Mouse (Mus musculus) brown adipose tissue, adult 24 weeks (tissue): ENCODE results near the gene Bdh2. TPM values are rescaled to one million over a fixed set of nuclear protein-coding genes. Genes with fewer than 3 reads are reported as not detected.

Source experiments
- H3K27ac ChIP-seq: fragments of 200-500 bp; replicated peaks from 2 replicates; pipeline ENCODE4 v1.5.1; 2012; ENCODE audit warnings: low read depth, mild to moderate bottlenecking, low read length
- H3K4me1 ChIP-seq: fragments of 200-500 bp; 2 replicates; pipeline ENCODE4 v1.6.1; 2012; ENCODE audit warnings: low read length, mixed read lengths; ENCODE audit not compliant: control insufficient read depth, insufficient read depth, insufficient read length
- H3K4me3 ChIP-seq: fragments of 200-500 bp; 2 replicates; pipeline ENCODE4 v1.5.1; 2012; ENCODE audit warnings: low read depth, mild to moderate bottlenecking, low read length, moderate library complexity; ENCODE audit not compliant: insufficient read depth
- polyA plus RNA-seq: library from polyadenylated mRNA; stranded (reverse); fragments of >200 nt; gene quantifications from 2 replicates; pipeline ENCODE4 v1.2.4, GENCODE M21; 2012; ENCODE audit not compliant: missing spikeins, insufficient read depth, insufficient read length

The Bdh2 gene
- polyA plus RNA-seq, result 1.1 and 1.7 TPM in 2 replicates

GRCm38 (mm10) chr3:135280669-135281415 lies at the start of gene Bdh2:
TSS of gene Bdh2 (plus strand) at chr3:135281221.
- Histone ChIP-seq H3K4me3 (no peak within 1 kb of the TSS), H3K27ac (no peak within 1 kb of the TSS), H3K4me1 (no peaks in the 10 kb centered on the region)

- Histone ChIP-seq H3K27ac (no peak overlapping the region), H3K4me1 (no peaks in the 10 kb centered on the region), H3K4me3 (no peak overlapping the region)
Observed at GRCm38 (mm10) chr3:135232058-135232457, 49.0 kb upstream of the Bdh2 start.

- Histone ChIP-seq H3K27ac (no peak overlapping the region), H3K4me1 (no peaks in the 10 kb centered on the region), H3K4me3 (no peak overlapping the region)
Observed at GRCm38 (mm10) chr3:135232462-135232861, 48.6 kb upstream of the Bdh2 start.

- no peak overlapping the region for H3K4me3 ChIP-seq
- H3K4me1 ChIP-seq, result no peaks in the 10 kb centered on the region
- no peak overlapping the region for H3K27ac ChIP-seq
Observed at GRCm38 (mm10) chr3:135245733-135246132, 35.3 kb upstream of the Bdh2 start.

- H3K4me1 ChIP-seq, result no peaks in the 10 kb centered on the region
- no peak overlapping the region for H3K4me3 ChIP-seq
- no peak overlapping the region for H3K27ac ChIP-seq
Observed at GRCm38 (mm10) chr3:135246828-135247227, 34.2 kb upstream of the Bdh2 start.

- H3K4me1 ChIP-seq, result no peaks in the 10 kb centered on the region
- H3K4me3 ChIP-seq, result no peak overlapping the region
Observed at GRCm38 (mm10) chr3:135249104-135249503, 31.9 kb upstream of the Bdh2 start.

GRCm38 (mm10) chr3:135251825-135252224 lies 29.2 kb upstream of the Bdh2 start:
- Histone ChIP-seq H3K4me1 (no peaks in the 10 kb centered on the region), H3K27ac (no peak overlapping the region), H3K4me3 (no peak overlapping the region)

More at GRCm38 (mm10) chr3:135249104-135249503, 31.9 kb upstream of the Bdh2 start:
- no peak overlapping the region for H3K27ac ChIP-seq

- no peaks in the 10 kb centered on the region for H3K4me1 ChIP-seq
- H3K27ac ChIP-seq, result no peak overlapping the region
- H3K4me3 ChIP-seq, result no peak overlapping the region
Observed at GRCm38 (mm10) chr3:135254784-135255183, 26.2 kb upstream of the Bdh2 start.

- Histone ChIP-seq H3K4me3 (no peak overlapping the region), H3K4me1 (no peaks in the 10 kb centered on the region), H3K27ac (no peak overlapping the region)
Observed at GRCm38 (mm10) chr3:135258919-135259318, 22.1 kb upstream of the Bdh2 start.

- Histone ChIP-seq H3K27ac (no peak overlapping the region), H3K4me1 (no peaks in the 10 kb centered on the region), H3K4me3 (no peak overlapping the region)
Observed at GRCm38 (mm10) chr3:135260233-135260632, 20.8 kb upstream of the Bdh2 start.

GRCm38 (mm10) chr3:135268616-135269015 lies 12.4 kb upstream of the Bdh2 start:
- Histone ChIP-seq H3K27ac (no peak overlapping the region), H3K4me3 (no peak overlapping the region), H3K4me1 (no peaks in the 10 kb centered on the region)

GRCm38 (mm10) chr3:135269391-135269990 lies 11.5 kb upstream of the Bdh2 start:
- no peak overlapping the region for H3K4me3 ChIP-seq
- H3K4me1 ChIP-seq, result no peaks in the 10 kb centered on the region
- H3K27ac ChIP-seq, result no peak overlapping the region

GRCm38 (mm10) chr3:135272627-135273026 lies 8.4 kb upstream of the Bdh2 start:
- no peak overlapping the region for H3K4me3 ChIP-seq
- H3K27ac ChIP-seq, result no peak overlapping the region
- H3K4me1 ChIP-seq, result no peaks in the 10 kb centered on the region

GRCm38 (mm10) chr3:135273047-135273446 lies 8.0 kb upstream of the Bdh2 start:
- no peak overlapping the region for H3K4me3 ChIP-seq
- no peaks in the 10 kb centered on the region for H3K4me1 ChIP-seq
- no peak overlapping the region for H3K27ac ChIP-seq

- no peak overlapping the region for H3K4me3 ChIP-seq
- no peaks in the 10 kb centered on the region for H3K4me1 ChIP-seq
- H3K27ac ChIP-seq, result no peak overlapping the region
Observed at GRCm38 (mm10) chr3:135280160-135280559, 861 bp upstream of the Bdh2 start.

- Histone ChIP-seq H3K27ac (no peak overlapping the region), H3K4me3 (no peak overlapping the region)
Observed at GRCm38 (mm10) chr3:135281701-135282100, 680 bp downstream of the Bdh2 start.

More at GRCm38 (mm10) chr3:135281701-135282100, 680 bp downstream of the Bdh2 start:
- H3K4me1 ChIP-seq, result no peaks in the 10 kb centered on the region
